Mouse (Mus musculus) spleen, adult 2 months (tissue): ENCODE results near the gene Naaladl2.

Experiments used
- CTCF ChIP-seq: fragments of 200-500 bp; IDR thresholded peaks from 2 replicates; pipeline ENCODE4 v1.5.1; 2011; ENCODE audit warnings: mild to moderate bottlenecking, inconsistent platforms; ENCODE audit not compliant: insufficient read depth, insufficient read length, insufficient replicate concordance; ENCODE audit errors: extremely low read depth
- POLR2A ChIP-seq: fragments of 200-500 bp; IDR thresholded peaks from 2 replicates; pipeline ENCODE4 v1.6.1; 2011; ENCODE audit warnings: low read depth, low read length, inconsistent platforms

- TF ChIP-seq CTCF (no peak), POLR2A (no peak)
Observed at GRCm38 (mm10) chr3:24533775-24534458, 610.1 kb downstream of the Naaladl2 start.
